30 mouse cellular contexts compared by ENCODE assay signal in the genomic region with DNA sequence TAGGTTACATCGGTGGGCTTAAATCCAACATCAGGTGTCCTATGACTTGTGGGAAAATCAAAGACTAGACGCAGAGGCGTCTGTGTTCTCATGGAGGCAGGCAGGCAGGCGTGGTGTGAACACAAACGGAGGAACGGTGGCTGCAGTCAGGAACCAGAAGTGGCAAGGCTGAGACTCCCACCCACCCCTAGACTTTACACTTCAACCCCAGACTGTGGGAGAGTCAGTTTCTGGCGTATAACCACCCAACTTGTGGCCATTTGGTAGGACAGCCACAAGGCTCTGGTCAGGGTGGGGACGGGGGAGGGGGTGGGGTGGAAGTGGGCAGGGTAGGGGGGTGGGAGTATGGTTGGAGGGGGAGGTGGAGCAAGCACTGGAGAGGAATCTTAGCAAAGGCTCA. TPM values are rescaled to one million over a fixed set of nuclear protein-coding genes. Genes with fewer than 3 reads are reported as not detected.
DNase-seq lines count a peak whose midpoint lies in the region; ATAC-seq lines count a peak whose summit lies in the region.
"Had no signal": no experiment of that assay in that cellular context is flagged by ENCODE, and none has a peak within 500 bp of the region (broad histone marks: within the 10 kb centered on the region; RNA-seq: fewer than 3 reads in every experiment).

No protein-coding gene starts in this region.

- no peaks in the 10 kb centered on the region for H3K27me3 ChIP-seq in heart, embryonic 12.5 days (replicated peaks)
- H3K27me3 ChIP-seq in limb, embryonic 12.5 days: peaks cover 2% of the 10 kb centered on the region; the same call in 1 of the 2 replicates
- no peaks in the 10 kb centered on the region for H3K27me3 ChIP-seq in limb, embryonic 10.5 days (ENCODE audit: low read depth, poor library complexity, severe bottlenecking)
- H3K27me3 ChIP-seq: embryonic facial prominence, embryonic 13.5 days; embryonic facial prominence, embryonic 15.5 days; forebrain, embryonic 12.5 days had no signal

- no peak overlapping the region for H3K27ac ChIP-seq in heart, embryonic 12.5 days (ENCODE audit: poor library complexity, severe bottlenecking)
- no peak overlapping the region for H3K27ac ChIP-seq in limb, embryonic 12.5 days
- no peak overlapping the region for H3K27ac ChIP-seq in limb, embryonic 10.5 days
- H3K27ac ChIP-seq: embryonic facial prominence, embryonic 13.5 days; embryonic facial prominence, embryonic 15.5 days; forebrain, embryonic 10.5 days; forebrain, embryonic 12.5 days had no signal

- no peaks in the 10 kb centered on the region for H3K36me3 ChIP-seq in heart, embryonic 12.5 days
- H3K36me3 ChIP-seq in limb, embryonic 12.5 days: no peaks in the 10 kb centered on the region
- H3K36me3 ChIP-seq in limb, embryonic 10.5 days: no peaks in the 10 kb centered on the region
- H3K36me3 ChIP-seq: embryonic facial prominence, embryonic 13.5 days; embryonic facial prominence, embryonic 15.5 days; forebrain, embryonic 10.5 days; forebrain, embryonic 12.5 days had no signal

- 0 out of 2 replicates have a peak, but pooled peaks have one; percentile 42 for ATAC-seq in heart, embryonic 12.5 days (ENCODE audit: insufficient number of reproducible peaks, low FRiP score)
- ATAC-seq in limb, embryonic 12.5 days (ENCODE audit: insufficient number of reproducible peaks, insufficient read depth, low FRiP score, low TSS enrichment, low read depth): 0 out of 2 replicates have a peak, but pooled peaks have one; percentile 31
- peak; percentile 51 for ATAC-seq in monocyte, adult 5-6 weeks (replicated peaks; ENCODE audit: insufficient number of reproducible peaks, low FRiP score, low TSS enrichment, poor library complexity, severe bottlenecking)
- ATAC-seq in megakaryocyte progenitor cell, adult 5-6 weeks (replicated peaks; ENCODE audit: poor library complexity): no peak
- ATAC-seq: forebrain, embryonic 14.5 days had no signal

- H3K4me1 ChIP-seq in heart, embryonic 12.5 days (replicated peaks): peaks cover 9% of the 10 kb centered on the region
- H3K4me1 ChIP-seq in limb, embryonic 12.5 days (replicated peaks): peaks cover 5% of the 10 kb centered on the region; the same call in 1 of the 2 replicates
- H3K4me1 ChIP-seq in limb, embryonic 10.5 days: no peaks in the 10 kb centered on the region
- H3K4me1 ChIP-seq: embryonic facial prominence, embryonic 13.5 days; embryonic facial prominence, embryonic 15.5 days; forebrain, embryonic 10.5 days; forebrain, embryonic 12.5 days had no signal

- intact Hi-C loops in heart, postnatal 10 days (cut with DNase I): no loop called here

- H3K4me2 ChIP-seq in heart, embryonic 12.5 days: 0 out of 2 replicates have a peak overlapping the region, but pooled peaks have one; percentile 0
- H3K4me2 ChIP-seq in limb, embryonic 12.5 days: no peak overlapping the region
- H3K4me2 ChIP-seq: embryonic facial prominence, embryonic 13.5 days; embryonic facial prominence, embryonic 15.5 days; forebrain, embryonic 12.5 days had no signal

- 58% methylated on average over 8 of the region's 8 CpGs for WGBS in heart, embryonic 12.5 days
- WGBS in limb, embryonic 12.5 days: 45% methylated on average over 8 of the region's 8 CpGs
- WGBS in limb, embryonic 10.5 days: 48% methylated on average over 8 of the region's 8 CpGs

- H3K4me3 ChIP-seq in heart, embryonic 12.5 days: no peak overlapping the region
- H3K4me3 ChIP-seq in limb, embryonic 12.5 days (replicated peaks): no peak overlapping the region
- H3K4me3 ChIP-seq in limb, embryonic 10.5 days: no peak overlapping the region
- H3K4me3 ChIP-seq: embryonic facial prominence, embryonic 13.5 days; embryonic facial prominence, embryonic 15.5 days; erythroblast, embryonic 14.5 days; forebrain, embryonic 10.5 days; forebrain, embryonic 12.5 days had no signal

- no peak for DNase-seq in heart, postnatal 10 days
- no peak for DNase-seq in limb, embryonic 10.5 days (ENCODE audit: low spot score)
- peak; percentile 54 to 75 for DNase-seq in natural killer cell, adult 2 months (ENCODE audit: low spot score in 2 of 2)
- DNase-seq: adrenal gland, adult 2 months; adrenal gland, postnatal 10 days; adrenal gland, postnatal 25 days; cerebellum, adult 11 months; cerebellum, adult 18-20 months; cerebellum, adult 8-10 months; cerebellum, adult 9-11 months; cerebellum, postnatal 14 days; cerebellum, postnatal 36 days; embryo, embryonic 11 days had no signal

- H3K9me3 ChIP-seq in heart, embryonic 12.5 days (replicated peaks): no peaks in the 10 kb centered on the region
- no peaks in the 10 kb centered on the region for H3K9me3 ChIP-seq in limb, embryonic 12.5 days
- no peaks in the 10 kb centered on the region for H3K9me3 ChIP-seq in limb, embryonic 10.5 days (replicated peaks)
- H3K9me3 ChIP-seq: embryonic facial prominence, embryonic 13.5 days; embryonic facial prominence, embryonic 15.5 days; forebrain, embryonic 10.5 days; forebrain, embryonic 12.5 days had no signal

- H3K9ac ChIP-seq in heart, embryonic 12.5 days: no peak overlapping the region
- no peak overlapping the region for H3K9ac ChIP-seq in limb, embryonic 12.5 days (replicated peaks)
- H3K9ac ChIP-seq: embryonic facial prominence, embryonic 13.5 days; embryonic facial prominence, embryonic 15.5 days; forebrain, embryonic 12.5 days had no signal

RNA-seq across cellular contexts. Expression of a gene that starts 10.3 kb away (rescaled TPM):
- not detected in 2 replicates for polyA plus RNA-seq in heart, embryonic 12.5 days (2016; fragmentation: Nextera tagmentation; extraction: Ambion mirVana)
- total RNA-seq in heart, postnatal 10 days (2021): under 1 TPM in 1 of 2 experiments, not detected in 1; 0.60 TPM
- polyA plus RNA-seq in limb, embryonic 12.5 days (2016; fragmentation: Nextera tagmentation; extraction: Ambion mirVana): not detected in 2 replicates
- not detected in 2 replicates for polyA plus RNA-seq in limb, embryonic 10.5 days (2016; fragmentation: Nextera tagmentation; extraction: Ambion mirVana)
- total RNA-seq in monocyte, adult 5-6 weeks (2017): 4,041 to 9,842 TPM (median 4,610 TPM) in 3 replicates
- total RNA-seq in megakaryocyte progenitor cell, adult 5-6 weeks (2015): 0.15 TPM in 1 of 2 replicates, not detected in the other
- 0.61 TPM in 1 of 2 replicates, not detected in the other for total RNA-seq in megakaryocyte progenitor cell, adult 5-6 weeks (2017)
- total RNA-seq: adrenal gland, postnatal 25 days; ES-E14; MEL had no signal
- polyA plus RNA-seq: brain, embryonic 14.5 days; C2C12; embryonic facial prominence, embryonic 11.5 days; embryonic facial prominence, embryonic 13.5 days; embryonic facial prominence, embryonic 15.5 days; erythroblast, embryonic 14.5 days; forebrain, embryonic 10.5 days; forebrain, embryonic 12.5 days; forebrain, embryonic 14.5 days had no signal

RNA-seq across cellular contexts. Expression of a gene that starts 44.3 kb away (rescaled TPM):
- polyA plus RNA-seq in heart, embryonic 12.5 days (2016; fragmentation: Nextera tagmentation; extraction: Ambion mirVana): 142 and 148 TPM in 2 replicates
- total RNA-seq in heart, postnatal 10 days (2021): 10 to 100 TPM; 49.0 to 59.0 TPM
- polyA plus RNA-seq in limb, embryonic 12.5 days (2016; fragmentation: Nextera tagmentation; extraction: Ambion mirVana): 141 and 152 TPM in 2 replicates
- 87.5 and 98.7 TPM in 2 replicates for polyA plus RNA-seq in limb, embryonic 10.5 days (2016; fragmentation: Nextera tagmentation; extraction: Ambion mirVana)
- 8.4 to 18.8 TPM (median 16.9 TPM) in 3 replicates for total RNA-seq in monocyte, adult 5-6 weeks (2017)
- not detected in 2 replicates for total RNA-seq in megakaryocyte progenitor cell, adult 5-6 weeks (2015)
- not detected in 2 replicates for total RNA-seq in megakaryocyte progenitor cell, adult 5-6 weeks (2017)
- total RNA-seq: MEL had no signal
- polyA plus RNA-seq: erythroblast, embryonic 14.5 days had no signal

RNA-seq across cellular contexts. Expression of a gene that starts 55.6 kb away (rescaled TPM):
- polyA plus RNA-seq in heart, embryonic 12.5 days (2016; fragmentation: Nextera tagmentation; extraction: Ambion mirVana): not detected in 2 replicates
- under 1 TPM in 1 of 2 experiments, not detected in 1; 0.17 TPM for total RNA-seq in heart, postnatal 10 days (2021)
- not detected in 2 replicates for polyA plus RNA-seq in limb, embryonic 12.5 days (2016; fragmentation: Nextera tagmentation; extraction: Ambion mirVana)
- not detected in 2 replicates for polyA plus RNA-seq in limb, embryonic 10.5 days (2016; fragmentation: Nextera tagmentation; extraction: Ambion mirVana)
- 1.0 to 11.5 TPM (median 6.1 TPM) in 3 replicates for total RNA-seq in monocyte, adult 5-6 weeks (2017)
- not detected in 2 replicates for total RNA-seq in megakaryocyte progenitor cell, adult 5-6 weeks (2015)
- not detected in 2 replicates for total RNA-seq in megakaryocyte progenitor cell, adult 5-6 weeks (2017)
- total RNA-seq: adrenal gland, adult 2 months; adrenal gland, postnatal 10 days; adrenal gland, postnatal 25 days; adrenal gland, postnatal 4 days; common myeloid progenitor, adult 5-6 weeks; MEL had no signal
- polyA plus RNA-seq: adrenal gland, adult 2 months; embryonic facial prominence, embryonic 11.5 days; erythroblast, embryonic 14.5 days had no signal

Comparison
In these comparisons a context has a peak if more than half of its experiments do, and no peak if none do; other contexts are left out.
1. DNase-seq: peak in natural killer cell, adult 2 months (2 of 2); none in heart, postnatal 10 days (0 of 2) and limb, embryonic 10.5 days (single experiment).
2. RNA of a gene that starts 10.3 kb away (total RNA-seq): 4,041 to 9,842 TPM in monocyte, adult 5-6 weeks; 0.60 TPM in heart, postnatal 10 days and 0.15 to 0.61 TPM in megakaryocyte progenitor cell, adult 5-6 weeks; every median in the first group is over 1,000 times any median in the second.